Mouse (Mus musculus) hindbrain, embryonic 12.5 days (tissue): ENCODE results near the gene Ap1g2. TPM values are rescaled to one million over a fixed set of nuclear protein-coding genes. Genes with fewer than 3 reads are reported as not detected.

Experiments
- ATAC-seq: fragments of 200-750 bp; cut with Nextera tagmentation; 2 replicates; pipeline ENCODE4 v1.8.0; 2017; ENCODE audit warnings: moderate TSS enrichment; ENCODE audit not compliant: low FRiP score
- H3K27ac ChIP-seq: fragments of 300-500 bp; sonication (generic); 2 replicates; pipeline ENCODE4 v1.5.1; 2016; ENCODE audit warnings: mild to moderate bottlenecking
- H3K27me3 ChIP-seq: fragments of 300-500 bp; sonication (generic); 2 replicates; pipeline ENCODE4 v1.6.1; 2016; ENCODE audit warnings: mild to moderate bottlenecking
- H3K36me3 ChIP-seq: fragments of 300-500 bp; sonication (generic); 2 replicates; pipeline ENCODE4 v1.6.1; 2016; ENCODE audit warnings: mild to moderate bottlenecking
- H3K4me1 ChIP-seq: fragments of 300-500 bp; sonication (generic); 2 replicates; pipeline ENCODE4 v1.6.1; 2016
- H3K4me2 ChIP-seq: fragments of 300-500 bp; sonication (generic); replicated peaks from 2 replicates; pipeline ENCODE4 v1.6.1; 2016; ENCODE audit warnings: mild to moderate bottlenecking
- H3K4me3 ChIP-seq: fragments of 300-500 bp; sonication (generic); 2 replicates; pipeline ENCODE4 v1.5.1; 2016; ENCODE audit warnings: mild to moderate bottlenecking
- H3K9ac ChIP-seq: fragments of 300-500 bp; sonication (generic); 2 replicates; pipeline ENCODE4 v1.6.1; 2016; ENCODE audit warnings: mild to moderate bottlenecking, moderate library complexity
- H3K9me3 ChIP-seq: fragments of 300-500 bp; sonication (generic); replicated peaks from 2 replicates; pipeline ENCODE4 v1.6.1; 2016; ENCODE audit warnings: mild to moderate bottlenecking
- WGBS: fragments of 180-500 bp; shearing (Covaris S2); methylation state at CpG from one replicate; pipeline ENCODE4 v1.1.7; 2016; 5-methylcytosine and 5-hydroxymethylcytosine counted together
- polyA plus RNA-seq: library from polyadenylated mRNA; unstranded; fragments of >200 nt; fragmentation: Nextera tagmentation; extraction: Ambion mirVana; gene quantifications from 2 replicates; pipeline ENCODE4 v1.2.1, GENCODE M21; 2016

Ap1g2 gene
- polyA plus RNA-seq, 1 experiment from 2014 or later: 9.4 TPM

DNA sequence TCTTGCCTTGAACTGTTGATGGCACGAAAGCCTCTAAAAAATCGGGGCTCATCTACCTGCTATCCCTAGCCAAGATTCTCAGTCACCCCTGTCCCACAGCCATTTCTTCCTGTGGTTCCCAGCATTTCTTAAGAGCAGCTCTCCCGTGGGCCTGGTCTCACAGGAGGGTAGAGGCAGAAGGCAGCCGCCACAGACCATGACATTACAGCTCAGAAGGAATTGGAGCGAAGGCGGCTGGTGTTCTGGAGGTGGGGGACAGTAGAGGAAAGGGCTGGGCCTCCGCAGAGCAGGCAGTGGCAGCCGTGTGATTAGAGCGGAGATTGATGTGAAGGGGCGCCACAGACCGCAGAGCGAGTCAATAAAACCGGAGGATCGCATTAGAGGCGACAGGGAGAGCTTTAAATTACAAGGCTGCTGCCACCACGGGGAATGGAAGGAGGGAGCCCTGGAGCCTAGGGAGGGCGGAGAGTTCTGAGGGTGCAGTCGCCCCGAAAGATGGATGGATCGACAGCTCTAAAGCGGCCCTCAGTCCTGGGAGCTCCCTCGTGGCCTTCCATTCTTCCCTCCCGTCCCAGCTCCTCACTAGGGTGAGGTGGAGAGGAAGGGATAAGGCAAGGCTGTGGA, 27.9 kb downstream of the Ap1g2 start:
- ATAC-seq: peak; percentile 82
- 1% methylated on average over 23 of the region's 23 CpGs for WGBS
- peak overlapping the region; percentile 8; the same call in 1 of the 2 replicates for H3K4me3 ChIP-seq
- H3K36me3 ChIP-seq: peaks cover 15% of the 10 kb centered on the region
- no peaks in the 10 kb centered on the region for H3K9me3 ChIP-seq
- peak overlapping the region; percentile 90 for H3K27ac ChIP-seq
- peak overlapping the region; percentile 45 for H3K9ac ChIP-seq
- H3K4me2 ChIP-seq: peak overlapping the region; percentile 42
- H3K4me1 ChIP-seq: peaks cover 36% of the 10 kb centered on the region
- peaks cover 13% of the 10 kb centered on the region; the same call in 1 of the 2 replicates for H3K27me3 ChIP-seq

DNA sequence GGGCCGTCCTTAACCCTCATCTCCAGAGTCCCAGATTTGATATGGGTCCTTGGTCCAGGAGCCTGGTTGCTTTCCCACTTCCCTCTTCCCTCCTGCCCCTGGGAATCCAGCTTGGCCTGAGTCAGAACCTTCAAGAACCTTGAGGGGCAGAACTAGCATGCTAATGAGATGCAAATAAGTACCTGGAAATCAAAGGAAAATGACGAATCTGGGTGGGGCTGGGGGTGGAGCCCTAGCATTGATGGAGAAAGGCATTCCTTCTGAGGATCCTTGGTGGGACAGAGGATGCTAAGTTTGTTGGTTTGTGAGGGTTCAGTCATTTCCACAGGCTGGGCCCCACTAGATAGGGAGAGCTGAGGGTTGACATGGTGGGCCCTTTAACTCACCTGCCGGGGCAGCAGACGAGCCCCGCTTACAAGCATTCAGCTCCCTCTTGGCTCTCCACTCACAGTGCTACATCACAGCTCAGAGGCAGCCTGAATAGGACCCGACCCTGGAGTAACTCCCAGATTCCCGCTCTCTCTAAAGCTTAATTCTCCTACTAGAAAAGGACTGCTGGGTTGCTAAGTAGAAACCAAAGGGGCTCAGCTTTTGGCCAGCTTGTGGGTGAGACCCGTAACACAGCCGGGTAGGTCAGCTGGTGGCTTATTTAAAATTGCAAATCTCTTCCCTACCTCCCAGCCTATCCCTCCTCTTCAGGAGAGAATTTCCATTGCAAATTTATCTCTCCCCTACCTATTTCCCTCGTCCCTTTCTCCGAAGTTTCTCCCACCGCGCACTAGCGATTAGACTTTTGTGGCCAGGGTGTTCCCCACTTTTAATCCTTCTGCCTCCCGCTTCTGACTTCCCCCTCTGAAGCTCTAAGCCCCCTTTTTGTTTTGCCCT, 28.7 kb downstream of the Ap1g2 start:
- Histone ChIP-seq H3K9me3 (no peaks in the 10 kb centered on the region), H3K27ac (peak overlapping the region; percentile 90), H3K36me3 (peaks cover 23% of the 10 kb centered on the region), H3K4me2 (peak overlapping the region; percentile 42), H3K9ac (peak overlapping the region; percentile 45), H3K4me1 (peaks cover 41% of the 10 kb centered on the region), H3K4me3 (peak overlapping the region; percentile 8; the same call in 1 of the 2 replicates), H3K27me3 (peaks cover 16% of the 10 kb centered on the region; the same call in 1 of the 2 replicates)
- WGBS: 11% methylated on average over 15 of the region's 15 CpGs
- ATAC-seq: no peak

DNA sequence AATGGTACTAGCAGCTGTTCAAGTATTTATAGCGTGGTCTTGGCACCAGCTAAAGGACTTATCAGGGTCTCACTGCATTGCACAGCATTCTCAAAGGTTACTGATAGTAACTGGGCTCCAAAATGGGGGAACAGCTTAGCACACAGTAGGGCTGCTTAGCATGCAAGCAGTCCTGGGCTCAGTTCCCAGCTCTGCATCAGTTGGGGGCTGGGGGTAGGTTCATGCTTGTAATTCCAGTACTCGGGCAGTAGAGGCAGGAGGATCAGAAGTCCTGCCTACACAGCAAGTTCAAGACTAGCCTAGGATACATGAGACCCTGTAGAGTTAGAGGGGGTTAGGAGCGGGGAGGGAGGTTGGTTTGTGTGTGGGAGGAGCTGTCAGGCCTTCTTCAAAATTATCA, 29.4 kb downstream of the Ap1g2 start:
- Histone ChIP-seq H3K9me3 (no peaks in the 10 kb centered on the region), H3K4me3 (no peak overlapping the region), H3K4me1 (peaks cover 48% of the 10 kb centered on the region), H3K27ac (0 out of 2 replicates have a peak overlapping the region, but pooled peaks have one; percentile 90), H3K4me2 (no peak overlapping the region), H3K27me3 (peaks cover 16% of the 10 kb centered on the region; the same call in 1 of the 2 replicates), H3K9ac (0 out of 2 replicates have a peak overlapping the region, but pooled peaks have one; percentile 1), H3K36me3 (peaks cover 30% of the 10 kb centered on the region)
- WGBS: 57% methylated on average over 3 of the region's 3 CpGs
- ATAC-seq: no peak

DNA sequence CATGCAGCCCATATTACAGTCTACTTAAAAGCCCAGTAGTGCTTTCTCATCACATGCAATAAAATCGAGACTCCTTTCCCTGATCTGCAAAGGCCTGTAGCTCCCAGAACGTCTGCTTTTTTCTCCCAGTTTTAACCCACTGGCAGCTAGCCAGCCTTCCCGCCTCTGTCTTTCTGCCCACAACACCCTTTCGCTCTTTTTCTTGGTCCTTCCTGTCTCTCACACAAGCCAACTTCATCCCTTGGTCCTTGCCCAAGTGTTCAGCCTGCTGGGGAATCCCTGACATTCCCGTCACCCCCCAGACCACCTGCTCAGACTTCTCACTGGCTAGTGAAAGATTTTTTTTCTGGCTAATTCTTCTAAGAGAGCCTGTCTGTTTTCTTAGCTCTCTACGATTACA, 30.2 kb downstream of the Ap1g2 start:
- no peaks in the 10 kb centered on the region for H3K9me3 ChIP-seq
- peaks cover 38% of the 10 kb centered on the region for H3K36me3 ChIP-seq
- ATAC-seq: no peak
- no peak overlapping the region for H3K4me3 ChIP-seq
- WGBS: 70% methylated on average over 6 of the region's 6 CpGs
- no peak overlapping the region for H3K27ac ChIP-seq
- no peak overlapping the region for H3K4me2 ChIP-seq
- H3K4me1 ChIP-seq: peaks cover 53% of the 10 kb centered on the region
- no peak overlapping the region for H3K9ac ChIP-seq
- peaks cover 16% of the 10 kb centered on the region; the same call in 1 of the 2 replicates for H3K27me3 ChIP-seq

DNA sequence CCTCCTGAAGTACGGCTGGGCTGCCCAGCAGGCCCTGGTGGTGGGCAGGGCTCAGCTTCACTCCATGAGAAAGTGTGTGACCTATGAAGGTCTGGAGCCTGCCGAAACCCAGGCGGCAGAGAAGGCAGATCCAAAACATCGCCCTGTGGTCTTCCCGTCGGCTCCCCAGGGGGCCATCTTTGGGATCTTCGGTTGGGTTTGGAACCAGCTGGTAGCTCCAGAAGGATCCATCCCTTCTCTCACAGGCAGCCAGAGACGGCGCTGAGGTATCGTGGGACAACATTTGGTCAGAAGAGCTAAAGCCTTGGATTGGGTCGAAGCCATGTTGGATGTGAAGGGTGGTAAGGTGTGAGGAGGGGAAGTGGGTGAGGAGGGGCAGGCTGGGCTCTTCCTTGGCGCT, 32.0 kb downstream of the Ap1g2 start:
- 96% methylated on average over 12 of the region's 12 CpGs for WGBS
- H3K36me3 ChIP-seq: peaks cover 56% of the 10 kb centered on the region
- no peak for ATAC-seq
- no peak overlapping the region for H3K4me3 ChIP-seq
- peaks cover 16% of the 10 kb centered on the region; the same call in 1 of the 2 replicates for H3K27me3 ChIP-seq
- no peaks in the 10 kb centered on the region for H3K9me3 ChIP-seq
- no peak overlapping the region for H3K4me2 ChIP-seq
- peaks cover 45% of the 10 kb centered on the region for H3K4me1 ChIP-seq
- no peak overlapping the region for H3K9ac ChIP-seq
- no peak overlapping the region for H3K27ac ChIP-seq

DNA sequence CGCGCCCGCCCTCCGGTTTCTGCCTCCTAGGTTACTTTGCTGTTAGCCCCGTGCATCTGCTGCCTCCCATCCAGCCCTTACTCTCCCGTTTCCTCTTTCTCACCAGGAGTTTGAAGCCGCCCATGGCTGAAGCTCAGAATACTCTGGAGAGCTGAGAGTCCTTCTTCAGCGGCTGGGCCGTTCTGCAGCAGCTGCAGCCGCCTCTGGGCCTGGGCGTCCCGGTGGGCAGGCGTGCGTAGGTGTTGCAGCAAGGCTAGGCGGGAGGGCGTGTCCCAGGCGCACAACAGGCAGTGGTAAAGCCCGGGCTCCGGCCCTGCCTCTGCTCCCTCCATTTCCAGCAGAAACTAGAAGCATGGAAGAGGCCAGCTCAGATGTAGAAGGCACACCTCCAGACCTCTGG, 34.6 kb downstream of the Ap1g2 start:
- no peak overlapping the region for H3K4me3 ChIP-seq
- H3K4me1 ChIP-seq: peaks cover 21% of the 10 kb centered on the region
- WGBS: 29% methylated on average over 19 of the region's 19 CpGs
- H3K36me3 ChIP-seq: peaks cover 82% of the 10 kb centered on the region
- H3K27ac ChIP-seq: 0 out of 2 replicates have a peak overlapping the region, but pooled peaks have one; percentile 1
- peak overlapping the region; percentile 11; the same call in 1 of the 2 replicates for H3K4me2 ChIP-seq
- ATAC-seq: no peak
- 0 out of 2 replicates have a peak, but pooled peaks cover 3% of the 10 kb centered on the region for H3K27me3 ChIP-seq
- 0 out of 2 replicates have a peak overlapping the region, but pooled peaks have one; percentile 5 for H3K9ac ChIP-seq
- H3K9me3 ChIP-seq: no peaks in the 10 kb centered on the region

DNA sequence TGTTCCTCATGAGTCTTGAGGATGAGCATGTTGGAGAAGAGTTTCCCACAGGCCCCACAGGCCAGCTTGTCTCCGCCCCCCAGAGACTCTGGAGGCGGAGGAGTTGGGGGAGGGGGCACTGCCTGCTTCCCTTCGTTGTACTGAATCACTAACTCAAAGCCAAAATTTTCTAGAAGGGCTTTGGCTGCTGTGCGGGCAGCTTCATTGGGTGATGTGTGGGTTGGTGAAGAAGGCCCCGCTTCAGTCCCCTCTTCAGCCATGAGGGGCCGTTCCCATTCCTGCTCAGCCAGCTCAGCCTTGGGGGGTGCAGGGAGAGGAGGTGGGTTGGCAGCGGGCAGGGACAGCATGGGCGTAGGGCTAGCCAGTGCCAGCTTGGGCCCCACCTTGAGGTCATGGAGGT, 40.4 kb downstream of the Ap1g2 start:
- WGBS: 88% methylated on average over 8 of the region's 8 CpGs
- H3K36me3 ChIP-seq: peaks cover 89% of the 10 kb centered on the region

DNA sequence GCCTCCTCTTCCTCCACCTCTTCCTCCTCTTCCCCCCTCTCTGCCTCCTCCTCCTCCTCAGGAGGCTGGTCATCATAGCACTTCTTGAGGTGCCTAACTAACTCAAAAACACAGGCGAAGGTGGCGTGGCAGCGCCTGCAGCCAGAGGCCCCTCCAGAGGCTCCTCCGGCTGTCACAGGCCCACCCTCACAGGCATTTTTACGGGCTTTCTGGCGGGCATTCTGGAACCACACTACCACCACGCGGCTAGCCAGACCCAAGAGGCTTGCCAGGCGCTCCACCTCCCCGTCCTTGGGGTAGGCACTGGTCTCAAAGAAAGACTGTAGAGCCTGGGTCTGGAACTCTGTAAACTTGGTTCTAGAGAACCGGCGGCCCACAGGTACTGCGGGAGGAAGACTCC, 41.0 kb downstream of the Ap1g2 start:
- no peaks in the 10 kb centered on the region for H3K27me3 ChIP-seq
- no peak overlapping the region for H3K4me2 ChIP-seq
- H3K4me3 ChIP-seq: no peak overlapping the region
- no peak overlapping the region for H3K9ac ChIP-seq
- H3K36me3 ChIP-seq: peaks cover 82% of the 10 kb centered on the region
- H3K9me3 ChIP-seq: no peaks in the 10 kb centered on the region
- WGBS: 86% methylated on average over 13 of the region's 13 CpGs
- peaks cover 23% of the 10 kb centered on the region for H3K4me1 ChIP-seq
- no peak overlapping the region for H3K27ac ChIP-seq
- ATAC-seq: no peak

More for the DNA sequence above, 40.4 kb downstream of the Ap1g2 start:
- no peak overlapping the region for H3K9ac ChIP-seq
- no peak overlapping the region for H3K4me2 ChIP-seq
- no peak for ATAC-seq
- H3K4me3 ChIP-seq: no peak overlapping the region
- no peaks in the 10 kb centered on the region for H3K27me3 ChIP-seq
- no peaks in the 10 kb centered on the region for H3K9me3 ChIP-seq
- no peak overlapping the region for H3K27ac ChIP-seq
- H3K4me1 ChIP-seq: peaks cover 21% of the 10 kb centered on the region

DNA sequence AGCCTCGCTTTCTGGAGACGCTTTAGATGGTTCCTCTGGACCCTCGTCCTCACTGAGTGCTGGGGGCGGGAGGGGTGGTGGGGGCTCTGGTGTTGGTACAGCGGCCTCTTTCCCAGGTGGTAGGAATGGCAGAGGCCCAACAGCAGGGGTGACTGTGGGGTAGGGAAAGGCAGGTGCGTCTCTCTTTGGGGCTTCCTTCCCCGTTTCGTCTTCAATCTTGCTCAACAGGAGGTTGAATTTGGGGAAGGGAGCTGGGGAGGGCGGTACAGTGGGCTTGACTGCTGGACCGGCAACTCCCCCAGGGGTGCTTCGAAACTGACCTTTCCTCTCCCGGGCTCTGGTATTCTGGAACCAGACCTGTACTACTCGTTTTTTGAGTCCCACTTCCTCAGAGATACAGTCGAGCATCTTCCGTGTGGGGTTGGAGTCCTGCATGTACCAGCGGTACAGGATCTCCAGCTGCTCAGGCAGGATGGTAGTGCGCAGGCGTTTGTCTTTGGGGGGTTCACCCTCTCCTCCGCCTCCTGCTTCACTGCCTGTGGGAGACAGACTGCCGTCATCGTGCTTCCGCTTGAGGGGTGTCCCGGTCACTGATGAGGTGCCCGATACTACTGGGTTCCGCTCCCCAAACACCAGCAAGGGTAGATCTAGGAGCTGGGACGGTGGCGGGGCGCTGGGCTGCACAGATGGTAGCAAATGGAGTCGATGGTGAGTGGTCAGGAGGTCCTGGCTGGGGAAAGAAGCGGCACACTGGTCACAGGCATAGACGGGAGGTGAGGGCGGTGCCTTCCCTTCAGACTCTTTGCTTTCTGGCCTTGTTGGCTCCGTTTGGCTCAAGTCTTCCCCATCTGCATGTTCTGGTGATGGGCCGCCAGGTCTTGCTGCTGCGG, 41.7 kb downstream of the Ap1g2 start:
- Histone ChIP-seq H3K4me3 (no peak overlapping the region), H3K27ac (no peak overlapping the region), H3K9me3 (no peaks in the 10 kb centered on the region), H3K36me3 (peaks cover 76% of the 10 kb centered on the region), H3K9ac (no peak overlapping the region), H3K4me2 (no peak overlapping the region), H3K27me3 (no peaks in the 10 kb centered on the region), H3K4me1 (peaks cover 23% of the 10 kb centered on the region)
- WGBS: 74% methylated on average over 35 of the region's 35 CpGs
- no peak for ATAC-seq

DNA sequence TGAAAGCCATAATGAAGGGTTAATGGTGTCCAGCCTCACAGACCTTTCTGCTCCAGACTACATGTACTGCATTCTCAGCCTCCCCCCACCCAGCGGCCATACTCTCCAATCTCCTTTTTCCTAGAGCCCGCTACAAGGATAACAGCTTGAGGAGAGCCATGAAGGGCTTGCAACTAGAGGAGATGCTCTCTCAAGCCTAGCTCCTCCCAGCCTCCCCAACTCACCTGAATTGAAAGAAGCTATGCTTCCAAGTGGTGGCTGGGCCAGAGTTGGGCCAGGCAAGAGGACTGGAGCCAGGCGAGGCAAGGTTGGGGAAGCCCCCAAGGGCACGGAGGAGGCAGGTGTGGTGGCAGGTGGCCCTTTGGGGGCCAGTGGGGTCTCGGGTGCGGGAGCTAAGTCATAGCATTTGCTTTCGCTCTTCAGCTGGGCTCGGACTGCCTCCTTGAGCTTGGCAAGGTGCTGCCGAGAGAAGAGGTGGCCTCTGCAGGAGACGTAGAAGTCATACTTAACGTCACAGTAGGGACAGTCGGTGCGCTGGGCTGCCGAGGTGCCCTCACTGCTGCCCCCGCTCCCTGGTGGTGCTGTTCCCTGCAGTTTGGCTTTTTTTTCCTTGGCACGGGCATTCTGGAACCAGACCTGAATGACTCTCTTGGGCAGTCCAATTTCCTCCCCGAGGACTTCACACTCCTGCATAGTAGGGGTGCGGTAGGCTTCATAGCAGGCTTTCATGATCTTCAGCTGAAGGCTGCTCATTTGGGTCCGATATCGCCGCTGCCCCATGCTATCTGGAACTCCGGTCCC, 42.6 kb downstream of the Ap1g2 start:
- Histone ChIP-seq H3K9ac (no peak overlapping the region), H3K4me1 (peaks cover 23% of the 10 kb centered on the region), H3K36me3 (peaks cover 67% of the 10 kb centered on the region), H3K4me3 (no peak overlapping the region), H3K9me3 (no peaks in the 10 kb centered on the region), H3K4me2 (no peak overlapping the region), H3K27ac (peak overlapping the region; percentile 23; the same call in 1 of the 2 replicates), H3K27me3 (no peaks in the 10 kb centered on the region)
- 87% methylated on average over 22 of the region's 22 CpGs for WGBS
- ATAC-seq: no peak

DNA sequence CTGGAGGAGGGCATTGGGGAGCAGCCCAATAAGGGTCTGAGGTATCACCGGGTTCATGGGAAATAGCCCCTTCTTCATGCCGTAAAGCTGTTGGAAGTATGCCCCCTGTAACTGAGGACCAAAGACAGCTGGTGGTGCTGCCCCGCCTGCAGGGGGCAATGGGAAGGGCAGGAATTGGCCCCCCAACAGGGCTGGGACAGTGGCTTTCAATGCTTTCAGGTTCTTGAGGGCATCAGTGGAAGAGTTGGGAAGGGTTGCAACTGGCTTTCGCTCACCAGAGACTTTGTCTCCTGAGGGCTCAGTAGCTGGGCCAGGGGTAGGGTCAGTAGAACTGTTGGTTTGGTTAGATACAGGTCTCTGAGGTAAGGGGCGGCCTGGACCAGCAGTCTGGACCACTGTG, 43.3 kb downstream of the Ap1g2 start:
- WGBS: 84% methylated on average over 5 of the region's 5 CpGs
- Histone ChIP-seq H3K9me3 (no peaks in the 10 kb centered on the region), H3K27ac (peak overlapping the region; percentile 23; the same call in 1 of the 2 replicates), H3K27me3 (no peaks in the 10 kb centered on the region), H3K4me2 (peak overlapping the region; percentile 25; the same call in 1 of the 2 replicates), H3K9ac (peak overlapping the region; percentile 38; the same call in 1 of the 2 replicates), H3K4me1 (peaks cover 23% of the 10 kb centered on the region), H3K36me3 (peaks cover 61% of the 10 kb centered on the region), H3K4me3 (no peak overlapping the region)
- ATAC-seq: no peak
